Mouse (Mus musculus) neural tube, embryonic 13.5 days (tissue): ENCODE data around the gene Sod1. TPM values are rescaled to one million over a fixed set of nuclear protein-coding genes. Genes with fewer than 3 reads are reported as not detected.
"Not testable (repeated sequence)": the region's sequence is repeated elsewhere in the genome, so short reads cannot be mapped to it uniquely, and the experiment has no call there.

Source experiments
- ATAC-seq: fragments of 200-750 bp; cut with Nextera tagmentation; 2 replicates; pipeline ENCODE4 v1.8.0; 2017; ENCODE audit warnings: low read depth, mild to moderate bottlenecking, moderate TSS enrichment, moderate library complexity
- H3K27ac ChIP-seq: fragments of 300-500 bp; sonication (generic); replicated peaks from 2 replicates; pipeline ENCODE4 v1.5.1; 2015; ENCODE audit warnings: moderate library complexity, mild to moderate bottlenecking, inconsistent platforms
- H3K27me3 ChIP-seq: fragments of 300-500 bp; sonication (generic); 2 replicates; pipeline ENCODE4 v1.6.1; 2015; ENCODE audit warnings: mild to moderate bottlenecking, inconsistent platforms
- H3K36me3 ChIP-seq: fragments of 300-500 bp; sonication (generic); 2 replicates; pipeline ENCODE4 v1.6.1; 2015; ENCODE audit warnings: mild to moderate bottlenecking, inconsistent platforms
- H3K4me1 ChIP-seq: fragments of 300-500 bp; sonication (generic); replicated peaks from 2 replicates; pipeline ENCODE4 v1.6.1; 2015; ENCODE audit warnings: inconsistent platforms
- H3K4me2 ChIP-seq: fragments of 300-500 bp; sonication (generic); 2 replicates; pipeline ENCODE4 v1.6.1; 2015; ENCODE audit warnings: inconsistent platforms, mild to moderate bottlenecking, moderate library complexity
- H3K4me3 ChIP-seq: fragments of 300-500 bp; sonication (generic); 2 replicates; pipeline ENCODE4 v1.5.1; 2015; ENCODE audit warnings: mild to moderate bottlenecking, inconsistent platforms
- H3K9ac ChIP-seq: fragments of 300-500 bp; sonication (generic); 2 replicates; pipeline ENCODE4 v1.6.1; 2015; ENCODE audit warnings: moderate library complexity, mild to moderate bottlenecking, inconsistent platforms
- H3K9me3 ChIP-seq: fragments of 300-500 bp; sonication (generic); 2 replicates; pipeline ENCODE4 v1.6.1; 2016; ENCODE audit warnings: inconsistent platforms
- WGBS: fragments of 180-500 bp; shearing (Covaris S2); methylation state at CpG from one replicate; pipeline ENCODE4 v1.1.7; 2015; 5-methylcytosine and 5-hydroxymethylcytosine counted together
- polyA plus RNA-seq: library from polyadenylated mRNA; unstranded; fragments of >200 nt; fragmentation: Nextera tagmentation; extraction: Ambion mirVana; gene quantifications from 2 replicates; pipeline ENCODE4 v1.2.1, GENCODE M21; 2015

The Sod1 gene
- polyA plus RNA-seq, 1 experiment from 2014 or later = 918 TPM

GRCm38 (mm10) chr16:90235188-90235587 is 14.6 kb downstream of the Sod1 start:
- Histone ChIP-seq H3K9me3 (no peaks in the 10 kb centered on the region), H3K27ac (no peak overlapping the region), H3K4me1 (no peaks in the 10 kb centered on the region), H3K4me2 (no peak overlapping the region), H3K4me3 (no peak overlapping the region), H3K9ac (no peak overlapping the region), H3K27me3 (no peaks in the 10 kb centered on the region), H3K36me3 (peaks cover 20% of the 10 kb centered on the region)
- 89% methylated on average over 3 of the region's 3 CpGs for WGBS
- ATAC-seq = no peak

DNA sequence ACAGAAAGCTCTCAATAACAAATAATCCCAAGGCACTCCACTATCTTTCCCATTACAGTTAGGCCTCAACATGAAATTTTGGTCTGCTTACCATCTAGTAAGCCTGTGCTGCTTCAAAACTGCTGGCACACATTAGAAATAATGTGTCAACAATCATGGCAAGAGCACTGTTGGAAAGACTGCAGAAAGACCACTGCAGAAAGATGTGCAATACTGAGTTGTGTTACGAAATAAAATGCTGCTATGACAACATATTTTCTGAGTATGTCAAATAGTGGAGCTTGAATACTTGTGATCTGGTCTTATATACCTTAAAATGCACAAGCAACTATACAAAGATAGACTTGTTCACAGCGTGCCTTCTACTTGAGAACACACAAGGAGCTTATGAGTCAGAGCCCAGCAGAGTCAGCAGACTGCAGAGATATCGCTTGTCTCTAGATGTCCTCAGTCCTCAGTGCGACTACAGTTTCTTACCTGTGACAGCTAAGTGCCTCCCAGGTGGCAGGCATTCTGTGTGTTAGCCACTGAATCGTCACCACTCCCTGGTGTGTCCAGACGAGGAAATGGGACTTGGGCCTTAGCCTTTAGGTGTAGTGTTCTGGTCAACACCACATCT is 18.7 kb downstream of the Sod1 start:
- 93% methylated on average over 6 of the region's 6 CpGs for WGBS
- Histone ChIP-seq H3K9me3 (no peaks in the 10 kb centered on the region), H3K4me1 (no peaks in the 10 kb centered on the region), H3K4me3 (no peak overlapping the region), H3K27ac (no peak overlapping the region), H3K36me3 (peaks cover 56% of the 10 kb centered on the region), H3K4me2 (no peak overlapping the region), H3K27me3 (no peaks in the 10 kb centered on the region), H3K9ac (no peak overlapping the region)
- ATAC-seq = no peak

DNA sequence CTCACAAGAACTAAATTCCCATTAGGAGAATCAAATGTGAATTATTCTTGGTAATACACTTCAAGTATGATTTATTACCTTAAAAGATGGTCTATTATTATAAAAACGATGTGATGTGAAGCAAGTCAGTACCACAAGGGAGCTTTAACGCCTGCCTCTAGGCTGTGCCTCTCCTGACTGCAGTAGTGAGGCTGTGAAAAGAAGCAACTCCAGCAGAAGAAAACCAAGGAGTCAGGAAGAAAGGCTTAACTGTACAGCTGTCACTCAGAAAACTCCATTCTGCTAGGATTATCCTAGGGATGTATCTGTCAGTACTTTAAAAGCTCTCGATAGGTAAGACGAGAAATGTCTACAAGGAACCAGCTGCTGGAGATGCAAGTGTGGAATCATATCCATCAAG is 21.3 kb downstream of the Sod1 start:
- WGBS = 89% methylated on average over 4 of the region's 4 CpGs
- Histone ChIP-seq H3K4me1 (no peaks in the 10 kb centered on the region), H3K27me3 (no peaks in the 10 kb centered on the region), H3K36me3 (peaks cover 74% of the 10 kb centered on the region), H3K27ac (no peak overlapping the region), H3K4me3 (no peak overlapping the region), H3K9ac (no peak overlapping the region), H3K9me3 (no peaks in the 10 kb centered on the region), H3K4me2 (no peak overlapping the region)
- no peak for ATAC-seq

DNA sequence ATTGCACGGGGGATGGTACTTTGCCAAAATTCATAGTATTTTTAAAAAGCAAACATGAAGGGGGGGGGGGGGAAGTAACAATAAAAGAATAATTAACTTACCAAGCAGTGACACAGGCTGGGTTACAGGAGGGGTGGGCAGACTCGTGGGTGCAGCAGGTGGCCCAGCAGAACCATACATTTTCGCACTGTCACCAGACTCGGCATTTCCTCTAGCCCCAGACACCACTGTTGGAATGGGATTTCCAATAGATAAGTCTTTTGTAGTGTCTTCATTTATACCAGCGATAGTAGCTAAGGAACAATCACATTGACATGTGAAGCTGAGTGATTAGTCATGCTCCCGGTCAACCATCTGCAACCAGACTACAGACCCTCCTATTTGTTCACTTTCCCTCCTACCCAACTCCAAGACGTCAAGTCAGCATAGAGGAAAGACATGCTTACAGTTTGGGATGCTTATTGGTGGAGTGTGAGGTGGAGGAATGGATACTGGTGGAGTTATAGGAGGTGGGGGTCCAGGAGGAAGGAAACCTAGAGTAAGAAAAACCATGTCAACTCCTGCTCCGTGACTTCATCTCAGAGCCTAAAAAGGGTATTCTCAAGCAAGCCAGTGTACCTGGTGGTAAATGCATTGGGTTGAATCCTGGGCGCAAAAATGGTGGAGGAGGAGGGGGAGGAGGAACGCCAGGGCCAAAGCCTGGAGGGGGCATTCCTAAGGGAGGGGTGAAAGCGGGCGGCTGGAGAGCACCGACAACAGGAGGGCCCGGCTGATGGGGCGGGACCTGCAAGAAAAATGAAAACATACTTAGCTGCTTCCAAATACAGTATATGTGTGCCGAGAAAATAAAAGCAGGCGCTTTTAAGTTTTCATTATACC is 22.1 kb downstream of the Sod1 start:
- no peak overlapping the region for H3K27ac ChIP-seq
- WGBS = 72% methylated on average over 17 of the region's 17 CpGs
- no peak overlapping the region for H3K4me3 ChIP-seq
- no peak for ATAC-seq
- no peaks in the 10 kb centered on the region for H3K9me3 ChIP-seq
- H3K9ac ChIP-seq = no peak overlapping the region
- no peak overlapping the region for H3K4me2 ChIP-seq
- H3K36me3 ChIP-seq = peaks cover 81% of the 10 kb centered on the region
- no peaks in the 10 kb centered on the region for H3K4me1 ChIP-seq
- H3K27me3 ChIP-seq = no peaks in the 10 kb centered on the region

- no peak overlapping the region for H3K4me3 ChIP-seq
- H3K9ac ChIP-seq = no peak overlapping the region
- no peak overlapping the region for H3K4me2 ChIP-seq
- H3K9me3 ChIP-seq = no peaks in the 10 kb centered on the region
- WGBS = 94% methylated on average over 7 of the region's 7 CpGs
- no peaks in the 10 kb centered on the region for H3K27me3 ChIP-seq
- no peak for ATAC-seq
- no peaks in the 10 kb centered on the region for H3K4me1 ChIP-seq
- H3K36me3 ChIP-seq = peaks cover 83% of the 10 kb centered on the region
- H3K27ac ChIP-seq = no peak overlapping the region
Observed at GRCm38 (mm10) chr16:90250099-90250498, 29.5 kb downstream of the Sod1 start.

DNA sequence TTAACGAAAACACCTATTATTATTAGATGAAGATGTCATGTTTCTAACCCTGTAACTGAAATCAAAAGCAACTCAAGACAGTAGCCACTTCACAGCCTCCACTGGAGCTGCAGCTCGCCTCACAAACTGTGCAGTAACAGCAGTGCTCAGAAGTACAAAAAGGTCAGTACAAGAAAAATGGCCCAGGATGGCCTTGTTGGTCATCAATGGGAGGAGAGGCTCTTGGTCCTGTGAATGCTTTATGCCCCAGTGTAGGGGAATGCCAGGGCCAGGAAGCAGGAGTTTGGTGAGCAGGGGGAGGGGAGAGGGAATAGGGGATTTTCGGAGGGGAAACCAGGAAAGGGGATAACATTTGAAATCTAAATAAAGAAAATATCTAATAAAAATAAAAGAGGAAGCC is 30.7 kb downstream of the Sod1 start:
- not testable (repeated sequence) for H3K9me3 ChIP-seq

GRCm38 (mm10) chr16:90252521-90252920 is 32.0 kb downstream of the Sod1 start:
- 90% methylated on average over 2 of the region's 2 CpGs for WGBS
- H3K27me3 ChIP-seq = no peaks in the 10 kb centered on the region
- no peak for ATAC-seq
- no peak overlapping the region for H3K4me2 ChIP-seq
- no peak overlapping the region for H3K27ac ChIP-seq
- no peaks in the 10 kb centered on the region for H3K4me1 ChIP-seq
- no peak overlapping the region for H3K9ac ChIP-seq
- no peak overlapping the region for H3K4me3 ChIP-seq
- H3K36me3 ChIP-seq = peaks cover 78% of the 10 kb centered on the region
- H3K9me3 ChIP-seq = no peaks in the 10 kb centered on the region

More for the DNA sequence above, 30.7 kb downstream of the Sod1 start:
- H3K27me3 ChIP-seq, H3K4me2 ChIP-seq, H3K9ac ChIP-seq, ATAC-seq, H3K4me3 ChIP-seq, H3K27ac ChIP-seq, H3K4me1 ChIP-seq: not testable (repeated sequence)
- whole genome bisulfite sequencing = 86% methylated on average over 3 of the region's 3 CpGs
- H3K36me3 ChIP-seq = peaks cover 77% of the 10 kb centered on the region

DNA sequence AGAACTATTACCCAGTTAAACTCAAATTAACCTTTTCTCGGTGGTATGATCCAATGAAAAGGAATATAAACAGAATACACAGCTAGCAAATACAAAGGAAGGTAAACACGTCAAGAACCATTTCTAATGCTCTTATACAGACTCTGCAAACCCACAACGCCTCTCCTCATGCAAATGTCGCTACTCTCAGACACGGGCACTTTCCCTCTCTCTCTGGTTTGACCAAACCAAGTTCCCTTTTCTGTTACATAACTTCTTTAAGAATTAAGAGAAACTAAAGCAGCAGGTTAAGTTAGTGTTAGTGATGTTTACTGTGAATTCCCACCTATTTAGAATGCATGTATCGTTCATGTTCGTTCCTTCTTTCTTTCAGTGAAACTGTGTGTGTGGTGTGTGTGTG is 38.4 kb downstream of the Sod1 start:
- H3K27me3 ChIP-seq = no peaks in the 10 kb centered on the region
- peaks cover 64% of the 10 kb centered on the region for H3K36me3 ChIP-seq
- WGBS = 93% methylated on average over 7 of the region's 7 CpGs
- no peak for ATAC-seq
- H3K4me3 ChIP-seq = no peak overlapping the region
- H3K4me1 ChIP-seq = no peaks in the 10 kb centered on the region
- no peak overlapping the region for H3K9ac ChIP-seq
- H3K4me2 ChIP-seq = no peak overlapping the region
- no peaks in the 10 kb centered on the region for H3K9me3 ChIP-seq
- H3K27ac ChIP-seq = no peak overlapping the region

- ATAC-seq = no peak
- 93% methylated on average over 5 of the region's 5 CpGs for WGBS
- H3K27me3 ChIP-seq = no peaks in the 10 kb centered on the region
- H3K4me2 ChIP-seq = no peak overlapping the region
- H3K9me3 ChIP-seq = no peaks in the 10 kb centered on the region
- H3K9ac ChIP-seq = no peak overlapping the region
- H3K4me1 ChIP-seq = no peaks in the 10 kb centered on the region
- no peak overlapping the region for H3K4me3 ChIP-seq
- peaks cover 58% of the 10 kb centered on the region for H3K36me3 ChIP-seq
- no peak overlapping the region for H3K27ac ChIP-seq
Observed at GRCm38 (mm10) chr16:90259623-90260022, 39.1 kb downstream of the Sod1 start.

DNA sequence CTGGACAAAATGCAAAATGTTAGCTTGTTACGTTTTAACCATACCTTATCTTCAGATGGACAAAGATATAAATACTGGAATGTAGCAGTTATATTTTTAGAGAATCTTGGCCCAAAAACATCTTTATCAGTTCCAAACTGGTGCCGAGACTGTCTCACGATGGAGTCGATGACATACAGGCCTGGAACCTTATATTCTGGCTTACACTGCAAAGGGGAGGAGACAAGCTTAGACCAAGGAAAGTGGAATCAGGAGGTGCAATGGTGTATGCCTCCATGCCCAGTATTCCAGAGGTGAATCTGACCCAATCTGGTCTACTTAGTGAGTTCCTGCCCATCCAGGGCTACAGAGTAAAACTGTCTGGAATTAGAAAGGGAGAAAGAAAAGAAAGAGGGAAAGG is 39.5 kb downstream of the Sod1 start:
- Histone ChIP-seq H3K9me3 (no peaks in the 10 kb centered on the region), H3K9ac (no peak overlapping the region), H3K27ac (no peak overlapping the region), H3K27me3 (no peaks in the 10 kb centered on the region), H3K4me2 (no peak overlapping the region), H3K4me3 (no peak overlapping the region), H3K4me1 (no peaks in the 10 kb centered on the region), H3K36me3 (peaks cover 53% of the 10 kb centered on the region)
- 95% methylated on average over 4 of the region's 4 CpGs for WGBS
- ATAC-seq = no peak

DNA sequence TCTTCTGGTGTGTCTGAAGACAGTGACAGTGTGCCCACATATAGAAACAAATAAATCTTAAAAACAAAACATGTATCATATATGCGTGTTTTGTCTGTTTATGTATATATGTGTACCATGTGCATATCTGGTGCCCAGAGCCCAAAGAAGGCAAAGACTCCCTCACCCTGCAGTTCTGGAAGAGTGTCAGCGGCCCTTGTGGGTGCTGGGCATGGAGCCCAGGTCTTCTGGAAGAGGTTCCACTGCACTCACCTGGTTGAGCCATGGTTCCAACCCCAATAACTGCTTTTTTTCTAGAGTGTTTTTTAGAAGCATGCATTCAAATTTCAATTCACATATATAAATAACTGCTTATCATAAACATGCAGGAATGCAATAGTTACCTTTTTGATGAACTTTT is 41.2 kb downstream of the Sod1 start:
- peaks cover 5% of the 10 kb centered on the region for H3K4me1 ChIP-seq
- H3K9ac ChIP-seq = no peak overlapping the region
- H3K27me3 ChIP-seq = no peaks in the 10 kb centered on the region
- H3K36me3 ChIP-seq = peaks cover 42% of the 10 kb centered on the region
- no peaks in the 10 kb centered on the region for H3K9me3 ChIP-seq
- no peak overlapping the region for H3K27ac ChIP-seq
- H3K4me3 ChIP-seq = no peak overlapping the region
- 96% methylated on average over 2 of the region's 2 CpGs for WGBS
- no peak for ATAC-seq
- no peak overlapping the region for H3K4me2 ChIP-seq

DNA sequence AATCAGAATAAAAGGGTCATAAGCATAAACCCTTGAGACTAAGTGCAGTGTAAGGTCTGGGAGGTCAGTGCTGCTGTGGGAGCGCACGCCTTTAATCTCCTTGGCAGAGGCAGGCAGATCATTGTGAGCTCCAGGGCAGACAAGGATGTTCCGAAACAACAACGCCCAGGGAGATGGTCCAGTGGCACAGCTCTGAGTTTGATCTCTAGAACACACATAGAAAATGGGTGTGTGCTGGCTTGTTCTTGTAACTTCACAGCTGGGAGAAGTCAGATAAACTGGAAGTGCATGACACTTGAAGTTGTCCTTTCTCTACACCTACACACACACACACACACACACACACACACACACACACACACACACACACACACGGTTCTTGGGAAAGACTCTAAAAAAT is 43.5 kb downstream of the Sod1 start:
- H3K4me2 ChIP-seq = no peak overlapping the region
- no peak overlapping the region for H3K4me3 ChIP-seq
- H3K36me3 ChIP-seq = peaks cover 25% of the 10 kb centered on the region
- ATAC-seq = no peak
- H3K27ac ChIP-seq = no peak overlapping the region
- H3K9me3 ChIP-seq = no peaks in the 10 kb centered on the region
- no peaks in the 10 kb centered on the region for H3K27me3 ChIP-seq
- WGBS = 85% methylated on average over 5 of the region's 5 CpGs
- H3K9ac ChIP-seq = no peak overlapping the region
- H3K4me1 ChIP-seq = peaks cover 6% of the 10 kb centered on the region
